Mouse (Mus musculus): ENCODE data around the gene Ptov1.

Ptov1 gene

DNA sequence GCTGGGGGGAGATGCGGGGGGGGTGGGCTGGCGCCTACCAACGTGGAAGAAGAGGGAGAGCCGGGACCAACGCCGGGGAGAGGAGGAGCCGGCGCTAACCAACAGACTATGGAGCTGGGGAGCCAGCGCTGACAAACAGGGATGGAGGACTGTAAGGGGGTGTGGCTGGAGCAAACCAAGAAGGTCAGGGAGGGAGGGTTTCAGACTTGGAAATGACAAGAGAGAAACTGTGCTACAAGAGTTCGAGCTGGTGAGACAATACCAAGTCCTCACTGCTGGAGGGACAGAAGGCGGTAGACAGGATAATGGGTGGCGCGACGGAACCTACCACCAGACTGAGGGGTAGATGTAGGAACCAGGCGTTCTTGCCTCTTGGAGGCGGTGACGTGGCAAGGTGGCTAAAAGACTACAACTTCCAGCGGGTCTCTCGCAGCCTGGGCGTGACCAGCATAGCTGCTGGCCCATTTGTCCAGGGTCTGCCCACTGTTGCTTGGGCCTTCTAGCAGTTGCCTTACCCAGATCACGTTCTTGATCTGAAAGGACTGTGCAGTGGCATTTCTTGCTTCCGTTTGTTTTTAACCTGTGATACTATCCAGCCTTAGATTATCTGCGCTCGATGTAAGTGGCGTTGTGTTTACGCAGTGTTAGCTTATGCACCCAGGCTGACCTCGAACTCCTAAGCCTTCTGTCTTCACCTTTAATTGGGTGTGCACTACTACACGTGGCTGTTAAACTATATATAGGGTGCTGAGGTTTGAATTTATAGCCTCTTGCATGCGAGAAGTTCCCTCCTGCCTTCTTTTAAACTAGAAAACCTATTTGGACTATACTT lies at the start of gene Ptov1:
Gene Ptov1 (minus strand): TSS at position 92 of the 832 bp plus-strand sequence.
- DNase-seq: peak; percentile 89

DNA sequence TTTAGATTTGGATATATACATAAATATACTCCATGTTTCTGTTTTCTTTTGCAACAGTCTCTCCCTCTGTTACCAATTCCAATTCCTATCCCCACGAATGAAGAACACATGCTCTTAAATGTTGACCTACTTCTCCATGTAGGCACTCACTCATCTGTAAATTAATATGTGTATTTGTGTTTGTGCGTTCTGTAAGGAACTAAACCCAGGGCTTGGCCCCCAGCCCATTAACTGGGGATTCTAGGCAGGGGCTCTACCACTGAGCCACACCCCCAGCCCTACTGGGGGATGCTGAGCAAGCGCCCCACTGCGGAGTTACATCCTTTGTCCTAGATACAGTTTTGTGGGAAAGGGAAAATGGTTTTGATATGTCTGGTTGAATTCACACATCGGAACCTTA lies 49.5 kb upstream of the Ptov1 start:
- DNase-seq: no peak

DNA sequence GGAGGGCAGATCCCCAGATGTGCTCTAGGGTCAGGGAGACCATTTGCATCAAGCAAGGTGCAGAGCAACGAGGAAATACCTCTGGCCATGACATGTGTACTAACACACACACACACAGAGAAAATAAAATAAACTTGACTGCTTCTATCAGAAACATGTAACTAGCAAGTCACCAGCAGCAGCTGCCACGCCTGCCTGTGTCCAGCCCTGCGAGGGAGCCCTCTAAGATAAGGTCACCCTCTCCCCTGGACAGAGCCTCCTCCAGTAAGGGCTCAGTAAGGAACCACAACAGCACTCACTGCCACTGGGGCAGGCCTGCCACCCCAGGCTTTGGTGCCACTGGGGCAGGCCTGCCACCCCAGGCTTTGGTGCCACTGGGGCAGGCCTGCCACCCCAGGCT lies 48.6 kb upstream of the Ptov1 start:
- DNase-seq: no peak

DNA sequence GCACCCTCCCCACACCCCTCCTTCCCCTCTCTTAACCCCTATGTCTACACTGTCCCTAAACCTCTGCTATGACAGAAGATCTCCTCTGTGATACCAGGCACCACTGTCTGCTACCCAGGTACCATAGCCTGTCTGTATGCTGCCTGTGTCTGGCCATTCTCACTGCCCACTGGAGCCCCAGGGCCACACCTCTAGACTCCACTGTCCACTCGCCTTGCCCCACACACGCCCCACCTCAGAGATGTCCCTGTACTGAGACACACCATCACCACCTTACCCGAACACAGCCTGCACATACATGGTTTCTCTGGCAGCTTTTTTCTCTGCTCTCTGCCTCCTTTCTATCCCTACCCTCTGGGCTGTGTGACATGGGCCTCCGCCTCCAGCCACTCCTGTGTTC lies 47.3 kb upstream of the Ptov1 start:
- DNase-seq: no peak

DNA sequence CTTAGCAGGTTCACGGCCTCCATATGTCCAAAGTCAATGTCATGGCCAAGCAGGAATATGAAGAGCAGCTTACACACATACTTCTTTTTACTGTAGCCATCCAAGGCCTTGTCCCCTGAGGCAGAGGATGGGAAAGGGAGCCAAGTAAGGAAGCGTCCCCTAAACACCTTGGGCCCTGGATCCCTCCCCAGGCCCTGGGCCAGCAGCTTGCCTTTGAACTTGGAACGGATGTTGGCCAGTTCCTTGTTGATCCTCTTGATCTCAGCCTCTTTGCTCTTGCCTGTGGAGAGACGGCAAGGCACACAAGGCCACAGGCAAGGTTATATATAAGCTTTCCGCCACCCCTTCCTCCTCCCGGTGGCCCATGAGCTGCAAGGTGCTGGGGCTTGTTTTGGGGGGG lies 46.6 kb upstream of the Ptov1 start:
- no peak for DNase-seq

DNA sequence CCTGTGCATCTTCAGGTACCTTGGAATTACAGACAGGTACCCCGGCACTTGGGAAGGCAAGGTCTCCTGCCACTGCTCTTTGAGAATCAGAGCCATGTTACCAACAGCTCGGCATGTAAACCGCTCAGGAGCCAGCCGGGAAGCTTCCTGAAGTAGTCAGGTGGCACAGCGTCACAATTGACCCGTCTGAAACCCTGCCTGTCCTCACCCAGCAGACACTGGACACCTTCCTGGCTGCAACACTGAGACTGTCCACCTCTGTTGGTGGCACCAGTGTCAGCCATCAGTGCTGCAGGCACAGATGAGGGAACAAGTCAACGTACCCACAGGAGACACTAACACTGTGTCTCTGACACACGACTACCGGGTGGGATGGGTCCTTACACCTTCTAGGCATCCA lies 45.7 kb upstream of the Ptov1 start:
- DNase-seq: no peak

DNA sequence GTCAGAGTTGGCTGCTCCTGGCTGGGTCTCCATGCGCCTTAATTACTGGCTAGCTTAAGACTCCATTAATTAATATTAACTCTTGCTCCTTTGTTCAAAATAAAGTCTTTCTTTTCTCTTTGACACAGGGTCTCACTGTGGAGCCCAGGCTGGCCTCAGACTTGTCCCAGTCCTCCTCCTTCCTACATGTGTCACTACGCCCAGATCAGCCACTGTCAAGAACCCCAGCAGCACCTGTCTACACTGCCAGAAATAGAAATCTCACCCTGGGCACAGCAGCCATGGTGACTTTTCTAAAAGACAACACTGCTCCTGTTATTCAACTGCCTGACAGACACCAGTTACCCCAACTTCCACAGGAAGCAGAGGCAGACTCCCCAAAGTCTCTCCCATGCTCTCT lies 44.8 kb upstream of the Ptov1 start:
- DNase-seq: no peak

DNA sequence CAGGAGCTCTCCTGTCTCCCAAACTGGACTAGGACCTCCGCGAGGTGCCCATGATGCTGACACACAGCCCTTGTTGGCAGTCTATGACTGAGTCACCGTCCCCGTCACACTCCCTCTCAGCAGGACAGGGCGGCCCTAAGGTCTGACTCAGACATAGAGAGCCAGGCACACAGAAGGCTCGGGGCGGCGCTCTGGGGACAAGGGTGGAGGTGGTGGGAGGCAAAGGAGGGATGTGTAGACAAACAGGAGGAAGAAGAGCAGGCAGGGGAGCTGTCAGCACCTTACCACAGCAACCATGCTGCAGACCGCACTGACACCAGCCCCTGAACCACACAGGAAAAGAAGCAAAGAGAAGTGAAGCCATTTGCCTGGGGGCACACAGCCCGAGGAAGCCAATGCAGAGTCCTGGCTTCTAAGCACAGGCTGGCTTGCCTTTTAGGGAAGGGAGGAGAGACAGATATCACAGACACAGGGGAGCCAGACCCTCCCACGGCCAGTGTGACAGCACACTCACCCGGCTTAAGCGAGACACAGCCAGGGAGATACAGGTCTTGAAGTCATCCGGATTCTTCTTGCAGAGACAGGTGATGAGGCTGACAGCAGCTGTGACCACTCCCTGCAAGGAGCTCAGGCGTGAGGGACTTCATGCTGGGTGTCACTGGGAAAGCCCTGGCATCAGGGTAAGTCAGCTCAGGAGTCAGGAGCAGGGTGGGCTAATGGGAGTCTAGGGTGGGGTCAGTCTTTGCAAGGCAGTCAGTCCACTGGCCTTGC lies 39.3 kb upstream of the Ptov1 start:
- no peak for DNase-seq

DNA sequence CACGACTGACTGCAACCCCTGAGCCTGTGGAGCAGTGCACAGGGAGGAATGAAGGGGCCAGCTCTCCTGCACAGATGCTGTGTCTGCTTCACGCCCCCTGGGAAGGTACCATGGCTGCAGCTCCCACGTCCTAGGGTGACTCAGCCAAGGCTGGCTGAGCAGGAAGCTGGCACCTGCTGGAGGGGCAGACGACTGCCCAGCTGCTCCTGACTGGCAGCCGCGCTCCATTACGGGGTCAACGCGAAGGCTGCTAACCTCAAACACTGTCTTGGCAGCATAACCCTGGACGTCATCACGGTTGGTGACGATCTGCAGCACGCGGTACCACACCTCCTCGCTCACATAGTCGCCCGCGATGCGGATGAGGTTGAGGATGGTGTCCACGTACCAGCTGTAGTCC lies 35.8 kb upstream of the Ptov1 start:
- no peak for DNase-seq

DNA sequence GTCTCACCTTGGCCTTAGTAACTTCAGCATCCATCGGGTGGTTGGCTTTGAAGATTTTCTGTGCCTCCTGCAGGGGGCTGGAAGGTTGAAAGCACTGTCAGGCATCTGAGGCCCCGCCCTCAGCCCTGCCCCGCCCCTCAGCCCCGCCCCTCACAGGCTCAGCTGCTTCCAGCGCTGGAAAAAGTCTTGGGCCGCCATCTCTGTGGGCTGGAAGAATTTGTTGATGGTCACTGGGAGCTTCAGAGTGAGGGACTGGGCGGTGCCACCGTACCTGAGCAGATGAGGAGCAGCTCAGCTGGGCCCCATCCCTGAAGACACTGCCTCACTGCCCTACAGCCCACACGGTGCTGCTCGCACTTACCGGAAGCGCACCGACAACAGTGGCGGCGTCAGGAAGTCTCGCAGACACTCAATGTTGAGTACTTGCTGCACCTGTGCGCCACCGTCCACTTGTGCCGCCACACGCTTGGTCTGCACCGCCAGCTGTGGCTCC lies 31.7 kb upstream of the Ptov1 start:
- DNase-seq: peak; percentile 35

DNA sequence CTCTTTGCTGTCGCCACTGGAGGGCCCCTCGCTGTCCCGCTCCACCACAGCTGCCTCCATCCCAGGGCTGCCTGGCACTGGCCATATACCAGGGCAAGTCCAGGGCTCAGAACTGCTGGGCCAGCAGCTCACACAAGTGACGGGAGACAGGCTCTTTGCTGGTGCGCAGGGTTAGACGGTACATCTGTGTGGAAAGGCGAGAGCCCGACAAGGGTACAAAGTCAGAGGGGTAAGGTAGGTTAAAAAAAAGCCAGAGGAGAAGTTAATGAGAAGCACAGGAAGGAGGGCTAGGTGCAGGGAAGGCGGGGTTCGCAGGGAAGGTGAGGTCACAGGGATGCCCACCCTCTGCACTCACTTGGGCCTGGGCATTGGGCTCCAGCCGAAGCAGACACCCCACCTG lies 31.0 kb upstream of the Ptov1 start:
- no peak for DNase-seq

DNA sequence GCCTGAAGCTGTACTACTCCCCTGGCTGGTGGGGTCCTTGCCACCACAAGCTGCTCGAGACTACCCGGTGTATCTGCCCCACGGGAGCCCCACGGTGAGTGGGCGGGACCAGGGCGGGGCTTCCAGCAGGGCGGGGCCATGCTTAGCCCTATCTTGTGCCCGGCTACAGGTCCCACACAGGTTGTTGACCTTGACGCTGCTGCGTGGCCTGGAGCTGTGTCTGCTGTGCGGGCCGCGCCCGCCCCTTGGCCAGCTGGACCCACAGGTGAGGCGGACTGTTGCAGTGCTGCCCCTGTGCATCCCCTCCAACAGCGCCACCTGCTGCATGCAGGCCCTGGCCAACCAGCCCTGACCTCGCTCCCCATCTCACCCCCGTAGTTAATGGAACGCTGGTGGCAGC lies 29.0 kb upstream of the Ptov1 start:
- DNase-seq: no peak

DNA sequence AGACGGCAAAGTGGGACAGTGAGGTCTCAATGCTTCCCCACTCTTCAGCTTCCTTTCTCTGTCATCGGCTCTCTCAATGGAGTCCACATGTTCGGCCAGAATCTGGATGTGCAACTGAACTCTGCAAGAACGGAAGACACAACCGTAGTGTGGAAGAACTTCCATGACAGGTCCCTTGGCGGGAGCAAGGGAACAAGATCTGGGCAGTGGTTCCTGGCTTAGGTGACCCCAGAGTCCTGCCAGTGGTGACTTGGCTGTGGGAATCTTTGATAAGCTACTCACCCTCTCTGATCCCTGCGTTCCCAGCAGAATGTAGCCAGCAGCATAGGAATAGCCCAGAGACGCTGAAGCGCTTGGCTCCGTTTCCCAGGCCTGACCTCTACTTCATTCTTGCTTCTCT lies 26.9 kb upstream of the Ptov1 start:
- no peak for DNase-seq

DNA sequence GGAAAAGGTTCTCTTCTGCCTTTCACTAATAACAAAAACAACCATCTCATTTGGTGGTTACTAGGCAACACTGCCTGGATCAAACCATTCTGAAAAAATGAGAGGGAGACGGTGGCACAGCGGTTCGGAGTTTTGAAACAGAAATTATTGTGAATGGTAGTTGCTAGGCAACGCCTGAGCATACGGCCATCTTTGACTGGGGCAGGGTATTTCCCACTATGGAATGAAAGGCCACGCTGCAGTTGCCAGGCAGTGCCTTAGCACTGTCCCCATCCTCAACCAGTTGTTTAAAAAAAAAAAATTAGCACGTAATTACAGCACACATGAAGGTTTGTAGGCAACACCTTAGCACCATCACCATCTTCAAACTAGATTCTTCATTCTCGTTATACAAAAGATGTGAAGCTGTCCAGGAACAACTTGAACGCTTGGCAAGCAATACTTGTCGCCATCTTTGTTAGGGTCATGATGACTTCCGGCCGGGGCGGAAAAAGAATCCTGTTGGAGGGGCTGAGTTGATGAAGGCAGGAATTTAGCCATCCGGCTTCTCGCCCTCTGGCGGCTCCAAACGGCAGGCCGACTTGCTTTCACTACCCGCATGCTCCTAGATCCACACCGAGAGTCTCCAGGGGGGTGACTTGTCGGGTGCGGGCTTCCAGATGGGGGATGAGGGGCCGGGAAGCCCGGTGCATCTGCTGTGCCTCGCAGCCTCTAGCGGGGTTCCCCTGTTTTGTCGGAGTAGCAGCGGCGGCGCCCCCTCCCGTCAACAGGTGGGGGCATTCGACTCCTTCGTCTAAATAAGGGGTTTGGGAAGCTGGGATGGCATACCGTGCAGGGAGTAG lies 26.2 kb upstream of the Ptov1 start, which contains the start of gene Fuz:
Gene Fuz (plus strand): TSS at position 487 of the 842 bp plus-strand sequence.
- peak; percentile 92 for DNase-seq

DNA sequence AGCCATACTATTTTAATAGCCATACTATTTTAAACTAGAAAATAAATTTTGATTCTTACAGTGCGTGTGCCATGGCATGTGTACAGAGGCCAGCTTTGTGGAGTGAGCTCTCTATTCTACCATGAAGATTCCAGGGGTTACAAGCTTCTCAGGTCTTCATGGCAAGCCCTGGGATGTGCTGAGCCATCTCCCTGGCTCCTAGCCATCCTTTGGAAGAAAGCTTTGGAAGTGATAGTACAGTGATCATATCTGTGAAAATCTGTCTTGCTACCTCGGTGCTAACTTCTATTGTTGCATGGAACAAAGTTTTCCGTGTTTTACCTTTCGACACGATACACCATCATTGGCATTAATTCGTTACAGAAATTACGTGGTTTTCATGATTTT lies 25.6 kb upstream of the Ptov1 start:
- DNase-seq: no peak

DNA sequence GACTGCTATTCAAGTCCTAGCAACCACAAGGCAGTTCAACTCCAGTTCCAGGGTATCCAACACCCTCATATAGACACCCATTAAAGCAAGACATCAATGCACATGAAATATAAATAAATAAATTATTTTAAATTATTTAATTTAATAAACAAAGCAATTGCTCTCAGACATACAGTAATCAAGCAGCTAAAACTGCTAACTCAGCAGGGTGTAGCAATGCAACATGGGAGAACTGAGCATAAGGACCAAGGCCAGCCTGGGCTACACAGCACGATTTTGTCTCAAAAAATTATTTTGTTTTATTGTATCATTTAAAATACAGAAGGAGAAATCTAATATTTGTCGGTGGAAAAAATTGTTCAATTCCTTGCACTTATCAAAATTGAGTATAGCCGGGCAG lies 24.6 kb upstream of the Ptov1 start:
- DNase-seq: no peak

DNA sequence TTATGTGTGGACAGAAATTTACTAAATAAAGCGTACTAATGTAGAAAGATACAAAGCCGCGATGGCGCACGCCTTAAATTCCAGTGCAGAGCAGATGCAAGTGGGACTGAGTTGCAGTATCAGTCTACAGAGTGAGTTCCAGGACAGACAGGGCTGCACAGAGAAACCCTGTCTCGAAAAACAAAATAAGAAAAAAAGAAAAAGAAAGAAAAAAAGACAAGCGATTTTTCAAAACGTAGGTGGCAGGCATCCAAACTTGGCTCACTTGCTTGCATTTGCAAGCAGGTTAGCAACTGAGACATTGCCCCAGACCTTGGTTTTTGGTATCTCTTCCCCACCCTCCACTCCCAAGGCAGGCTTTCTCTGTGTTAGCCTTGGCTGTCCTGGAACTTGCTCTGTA lies 23.6 kb upstream of the Ptov1 start:
- DNase-seq: no peak

DNA sequence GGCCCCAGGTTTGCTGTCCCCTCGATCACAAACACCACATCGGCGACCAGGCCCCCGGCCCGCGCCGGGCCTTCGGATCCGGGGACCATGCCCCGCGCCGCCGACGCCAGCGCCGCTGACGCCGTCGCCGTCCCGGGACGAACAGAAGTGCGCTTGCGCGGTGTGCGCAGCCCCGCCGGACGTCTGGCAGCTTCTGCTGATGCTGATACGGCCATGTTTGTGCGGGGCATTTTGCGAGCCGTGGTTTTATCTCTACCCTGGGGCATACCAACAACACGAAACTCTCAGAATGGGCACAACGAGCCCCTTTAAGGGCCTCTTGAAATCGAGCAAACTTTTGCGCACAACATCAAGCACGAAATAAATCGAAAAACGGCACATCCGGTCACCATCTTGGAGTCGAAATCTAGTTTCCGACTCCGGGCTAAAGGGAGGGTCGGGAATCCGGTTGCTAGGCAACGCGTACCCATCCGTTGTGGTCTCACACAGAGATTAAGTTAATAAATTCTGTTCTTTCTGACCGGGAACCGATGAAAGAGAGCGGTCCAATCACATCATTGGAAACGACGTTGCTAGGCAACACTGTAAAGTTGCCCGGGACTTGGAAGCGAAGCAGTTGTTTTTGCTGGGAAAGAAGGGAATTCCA lies 22.8 kb upstream of the Ptov1 start, which contains the start of gene Med25:
Gene Med25 (minus strand): TSS at position 437 of the 646 bp plus-strand sequence.
- peak; percentile 92 for DNase-seq

DNA sequence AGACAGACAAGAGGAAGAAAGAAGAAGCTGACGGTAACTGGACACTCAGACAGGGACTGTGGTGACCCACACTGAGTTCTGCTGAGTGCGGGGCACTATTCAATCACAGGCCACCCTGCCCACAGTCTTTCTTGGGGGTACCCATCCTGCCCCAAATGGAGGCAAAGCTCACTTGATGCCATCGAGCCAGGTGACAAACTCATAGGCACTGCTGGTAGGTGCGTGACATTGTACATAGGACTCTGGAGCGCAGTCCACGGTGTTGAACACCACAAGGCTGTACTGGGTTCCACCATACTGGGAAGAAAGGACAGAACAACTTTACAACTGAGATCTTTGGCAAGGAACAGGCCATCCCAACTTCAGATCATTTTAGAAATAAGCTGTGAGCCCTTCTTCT lies 22.0 kb upstream of the Ptov1 start:
- DNase-seq: no peak

DNA sequence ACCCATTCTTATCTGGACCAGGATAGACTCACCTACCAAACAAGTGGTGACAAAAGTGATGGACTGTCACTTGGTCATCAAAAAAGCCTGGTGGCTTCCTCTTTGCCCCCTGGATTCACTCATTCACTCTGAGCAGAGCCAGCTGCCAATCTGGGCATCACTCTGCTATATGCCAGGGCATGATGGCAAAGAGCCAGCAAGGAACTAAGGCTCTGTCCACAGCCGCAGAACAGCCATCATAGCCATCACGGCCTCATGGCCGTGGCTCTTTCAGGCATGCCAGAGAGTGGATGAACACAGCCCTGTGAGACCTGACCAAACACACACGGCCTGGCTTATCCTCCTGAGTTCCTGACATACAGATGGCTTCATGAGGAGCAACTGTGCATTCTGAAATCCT lies 21.1 kb upstream of the Ptov1 start:
- DNase-seq: no peak

DNA sequence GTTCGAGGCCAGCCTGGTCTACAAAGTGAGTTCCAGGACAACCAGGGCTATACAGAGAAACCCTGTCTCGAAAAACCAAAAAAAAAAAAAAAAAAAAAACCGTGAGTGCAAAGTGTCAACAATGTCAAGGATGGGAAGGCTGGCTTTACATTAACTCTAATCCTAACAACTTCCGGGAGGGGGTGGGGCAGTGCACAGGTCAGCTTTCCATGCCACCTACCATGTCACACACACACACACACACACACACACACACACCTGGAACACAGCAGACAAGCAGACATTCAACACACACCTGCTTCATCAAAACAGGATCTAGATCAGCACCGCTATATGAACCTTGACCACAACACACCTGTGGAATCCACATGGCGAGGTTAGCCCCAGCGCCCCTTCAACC lies 20.6 kb upstream of the Ptov1 start:
- DNase-seq: no peak

DNA sequence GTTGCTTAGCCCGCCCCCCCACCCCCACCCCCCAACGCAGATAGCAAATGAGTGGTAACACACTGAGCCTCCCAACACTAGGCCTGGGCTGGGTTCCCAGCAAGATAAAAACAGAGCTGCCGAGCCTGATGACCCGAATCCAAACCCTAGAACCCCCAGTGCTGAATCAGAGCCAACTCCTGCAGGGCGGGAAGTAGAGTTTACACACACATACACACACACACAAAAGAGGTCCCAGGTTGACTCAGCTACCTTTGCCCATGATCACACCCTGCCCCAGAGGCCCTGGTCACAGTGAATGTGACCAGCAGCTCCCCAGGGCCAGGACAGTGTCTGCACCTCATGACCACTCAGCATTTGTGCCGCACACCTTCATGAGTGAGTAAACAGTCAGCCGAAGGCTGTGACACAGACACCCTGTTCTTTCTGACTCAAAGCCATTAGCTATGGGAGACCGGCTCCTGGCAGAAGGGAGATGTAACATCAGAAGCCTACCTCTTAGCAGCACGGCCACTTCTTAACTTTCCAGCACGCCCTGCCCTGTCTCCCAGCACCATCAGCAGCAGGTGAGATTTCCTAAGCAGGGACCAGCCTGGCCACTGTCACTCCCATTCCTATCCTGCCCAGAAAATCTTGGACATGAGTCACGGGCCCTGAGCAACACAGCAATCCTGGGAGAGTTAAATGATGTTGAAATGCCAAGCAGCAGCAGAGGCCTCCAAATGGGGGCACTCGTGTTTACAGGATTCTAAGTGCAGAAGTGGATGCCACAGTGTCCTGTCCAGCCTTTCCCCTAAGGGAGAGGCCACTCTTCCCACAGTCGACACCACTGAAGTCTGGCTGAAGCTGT lies 18.9 kb upstream of the Ptov1 start:
- no peak for DNase-seq
